Mouse (Mus musculus): ENCODE measurements around the gene Rpp30. TPM values are rescaled to one million over a fixed set of nuclear protein-coding genes. Genes with fewer than 3 reads are reported as not detected.

Rpp30 gene
- total RNA-seq, 4 experiments from 2014 or later: 18.8 to 22.4 (median 20.0) TPM

- DNase-seq (ENCODE audit: low spot score in 2 of 2): no peak
These were observed 44.9 kb downstream of the Rpp30 start for GRCm38 (mm10) chr19:36128440-36128839.

GRCm38 (mm10) chr19:36129213-36129612 lies 45.7 kb downstream of the Rpp30 start:
- DNase-seq (ENCODE audit: low spot score in 2 of 2): no peak

- DNase-seq (ENCODE audit: low spot score in 2 of 2): no peak
These were observed 46.1 kb downstream of the Rpp30 start for GRCm38 (mm10) chr19:36129643-36130042.

GRCm38 (mm10) chr19:36130181-36130580 lies 46.7 kb downstream of the Rpp30 start:
- no peak for DNase-seq (ENCODE audit: low spot score in 2 of 2)

GRCm38 (mm10) chr19:36131990-36132389 lies 48.5 kb downstream of the Rpp30 start:
- DNase-seq (ENCODE audit: low spot score in 2 of 2): no peak

GRCm38 (mm10) chr19:36133064-36133463 lies 49.5 kb downstream of the Rpp30 start:
- DNase-seq (ENCODE audit: low spot score in 2 of 2): no peak

GRCm38 (mm10) chr19:36133731-36134130 lies 50.2 kb downstream of the Rpp30 start:
- DNase-seq (ENCODE audit: low spot score in 2 of 2): no peak

GRCm38 (mm10) chr19:36143571-36143970 lies 60.1 kb downstream of the Rpp30 start:
- DNase-seq (ENCODE audit: low spot score in 2 of 2): no peak

- no peak for DNase-seq (ENCODE audit: low spot score in 2 of 2)
These were observed 65.1 kb downstream of the Rpp30 start for GRCm38 (mm10) chr19:36148578-36148977.

- DNase-seq (ENCODE audit: low spot score in 2 of 2): peak; percentile 30 to 38
These were observed 66.9 kb downstream of the Rpp30 start for GRCm38 (mm10) chr19:36150241-36151007.

Other genes starting within 250 kb of the Rpp30 start
- 10 to 100 TPM in 1 of 4 experiments, 1 to 10 TPM in 3; 9.1 to 10.0 (median 9.9) TPM for gene Htr7, start 26.2 kb upstream of the Rpp30 start, total RNA-seq (2022)
- not detected for gene Ankrd1, start 36.4 kb downstream of the Rpp30 start, total RNA-seq (2022)